Mouse (Mus musculus): Measurements from ENCODE around the gene Cldn4.

The Cldn4 gene

DNA sequence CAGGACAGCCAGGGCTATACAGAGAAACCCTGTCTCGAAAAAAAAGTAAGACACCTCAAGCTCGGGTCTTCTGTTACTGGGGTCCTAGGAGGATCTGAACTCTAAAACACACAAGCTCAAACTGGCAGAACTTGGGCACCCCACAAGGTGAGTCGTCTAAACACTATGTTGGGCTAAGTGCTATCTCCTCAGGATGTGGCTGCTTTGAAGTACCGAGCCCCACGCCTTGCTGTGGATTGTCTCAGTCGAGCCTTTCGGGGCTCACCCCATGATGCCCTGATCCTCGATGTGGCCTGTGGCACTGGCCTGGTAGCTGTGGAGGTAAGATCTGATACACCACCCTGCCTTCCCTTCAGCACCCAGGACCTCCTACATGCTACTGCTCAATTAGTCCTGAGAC lies 13.5 kb downstream of the Cldn4 start:
- no peak for DNase-seq (ENCODE audit: extremely low spot score, low read depth, low spot score)

DNA sequence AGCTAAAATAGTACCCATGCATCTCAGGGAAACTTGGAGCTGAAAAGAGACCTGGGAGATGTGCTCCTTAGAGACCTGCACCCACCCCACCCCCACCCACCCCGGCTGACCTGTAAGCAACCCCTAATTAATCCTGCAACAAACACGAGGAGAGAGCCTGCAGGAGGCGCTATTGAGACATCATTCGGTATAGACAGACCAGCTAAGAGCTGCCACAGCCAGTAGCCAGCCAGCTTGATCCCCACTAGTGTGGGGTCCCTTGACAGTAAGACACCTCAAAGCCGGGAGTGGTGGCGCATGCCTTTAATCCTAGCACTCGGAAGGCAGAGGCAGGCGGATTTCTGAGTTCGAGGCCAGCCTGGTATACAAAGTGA lies 13.8 kb downstream of the Cldn4 start:
- DNase-seq (ENCODE audit: extremely low spot score, low read depth, low spot score) = peak; percentile 28

DNA sequence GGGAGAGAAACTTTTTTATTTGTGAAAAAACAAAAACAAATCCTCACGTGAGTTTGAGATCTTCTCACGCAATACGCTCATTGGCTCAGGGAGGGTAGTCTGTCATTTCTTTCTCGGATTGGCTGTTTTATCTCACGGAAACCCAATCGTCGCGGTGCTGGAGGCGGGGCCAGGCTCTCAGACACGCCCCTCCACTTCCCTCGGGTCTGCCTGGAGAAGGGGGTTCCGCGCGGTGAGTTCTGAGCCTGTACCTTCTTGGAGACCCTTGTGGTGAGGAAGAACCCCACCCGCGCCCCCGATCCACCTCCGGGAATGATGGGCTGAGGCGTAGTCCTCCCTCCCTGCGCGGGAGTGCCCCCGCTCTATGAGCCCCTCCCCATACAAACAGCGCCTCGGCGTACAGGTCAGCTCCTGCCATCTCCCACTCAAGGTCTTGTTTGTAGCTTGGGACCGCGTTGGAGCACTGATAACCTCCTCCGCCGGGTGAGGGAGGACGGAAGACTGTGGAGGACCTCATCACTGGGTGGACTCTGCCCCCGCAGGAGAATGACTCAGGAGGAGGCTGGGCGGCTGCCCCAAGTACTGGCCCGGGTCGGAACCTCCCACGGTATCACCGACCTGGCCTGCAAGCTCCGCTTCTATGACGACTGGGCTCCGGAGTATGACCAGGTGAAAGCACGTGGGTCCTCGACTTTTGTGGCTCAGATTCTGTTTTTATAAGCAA lies 14.4 kb downstream of the Cldn4 start, which contains the start of gene Mettl27:
TSS of gene Mettl27 (plus strand) at position 190 of the 724 bp plus-strand sequence.
- DNase-seq (ENCODE audit: extremely low spot score, low read depth, low spot score) = peak; percentile 67

DNA sequence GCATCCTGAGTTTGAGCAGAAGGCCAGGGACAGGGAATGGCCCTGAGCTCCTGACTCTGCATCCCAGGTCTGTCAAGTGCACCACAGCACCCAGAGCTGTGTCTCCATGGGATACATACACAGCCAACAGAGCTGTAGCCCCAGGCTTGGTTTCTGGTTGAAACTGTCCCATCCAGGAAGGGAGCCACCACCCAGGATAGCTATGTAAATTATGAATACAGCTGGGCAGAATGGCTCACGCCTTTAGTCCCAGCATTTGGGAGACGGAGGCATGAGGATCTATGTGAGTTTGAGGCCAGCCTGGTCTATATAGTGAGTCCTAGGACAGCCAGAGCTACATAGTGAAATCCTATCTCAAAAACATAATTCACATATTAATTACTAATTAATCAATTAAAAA lies 16.7 kb downstream of the Cldn4 start:
- no peak for DNase-seq (ENCODE audit: extremely low spot score, low read depth, low spot score)

DNA sequence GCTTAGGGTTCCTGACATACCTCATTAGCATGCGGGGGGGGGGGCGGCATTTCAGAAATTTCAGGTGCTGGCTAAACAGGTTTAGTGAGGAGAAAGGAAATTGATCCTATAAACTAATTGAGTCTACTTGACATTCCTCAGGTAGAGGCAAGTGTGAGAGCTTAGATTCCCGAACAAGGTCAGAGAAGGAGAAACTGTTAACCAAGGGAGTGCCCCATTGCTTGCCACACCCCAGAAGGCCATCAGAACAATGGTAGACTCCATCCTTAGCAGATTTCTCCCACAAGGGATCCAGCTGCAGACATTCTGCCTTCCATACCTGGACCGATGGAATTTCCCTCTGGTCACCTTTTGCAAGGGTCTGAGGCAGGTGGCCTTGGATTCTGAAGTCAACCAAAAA lies 20.0 kb downstream of the Cldn4 start:
- no peak for DNase-seq (ENCODE audit: extremely low spot score, low read depth, low spot score)

DNA sequence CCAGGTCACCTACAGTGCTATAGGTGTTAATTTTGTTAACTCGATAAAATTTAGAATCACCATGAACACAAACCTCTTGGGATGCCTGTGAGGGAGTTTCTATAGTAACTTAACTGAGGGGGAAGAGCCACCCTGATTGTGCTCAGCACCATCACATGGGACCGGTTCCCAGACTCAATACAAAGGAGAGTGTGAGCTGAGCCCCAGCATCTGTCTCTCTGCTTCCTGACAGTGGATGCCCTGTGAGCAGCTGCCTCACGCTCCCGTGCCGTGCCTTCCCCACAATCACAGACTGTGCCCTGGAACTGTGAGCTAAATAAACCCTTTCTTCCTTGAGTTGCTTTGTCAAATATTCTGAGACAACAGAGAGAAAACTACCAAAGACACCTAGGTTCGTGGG lies 23.6 kb downstream of the Cldn4 start:
- DNase-seq (ENCODE audit: extremely low spot score, low read depth, low spot score) = no peak

DNA sequence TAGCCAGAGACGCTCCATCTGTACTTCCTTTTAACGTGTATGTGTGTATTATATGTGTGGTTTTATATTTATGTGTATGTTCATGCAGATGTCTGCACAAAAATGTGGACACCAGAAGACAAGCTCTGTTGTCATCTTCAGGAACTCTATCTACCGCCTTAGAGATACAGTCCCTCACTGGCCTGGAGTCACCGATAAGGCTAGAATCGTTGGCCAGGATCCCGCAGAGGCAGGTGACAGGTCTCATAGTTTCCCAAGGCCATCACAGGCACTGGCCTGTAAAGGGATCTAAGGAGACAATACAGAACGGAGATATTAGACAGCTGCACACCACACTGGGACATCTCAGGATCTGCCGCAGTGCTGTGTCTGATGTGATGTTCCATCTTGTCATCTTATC lies 25.6 kb downstream of the Cldn4 start:
- no peak for DNase-seq (ENCODE audit: extremely low spot score, low read depth, low spot score)

DNA sequence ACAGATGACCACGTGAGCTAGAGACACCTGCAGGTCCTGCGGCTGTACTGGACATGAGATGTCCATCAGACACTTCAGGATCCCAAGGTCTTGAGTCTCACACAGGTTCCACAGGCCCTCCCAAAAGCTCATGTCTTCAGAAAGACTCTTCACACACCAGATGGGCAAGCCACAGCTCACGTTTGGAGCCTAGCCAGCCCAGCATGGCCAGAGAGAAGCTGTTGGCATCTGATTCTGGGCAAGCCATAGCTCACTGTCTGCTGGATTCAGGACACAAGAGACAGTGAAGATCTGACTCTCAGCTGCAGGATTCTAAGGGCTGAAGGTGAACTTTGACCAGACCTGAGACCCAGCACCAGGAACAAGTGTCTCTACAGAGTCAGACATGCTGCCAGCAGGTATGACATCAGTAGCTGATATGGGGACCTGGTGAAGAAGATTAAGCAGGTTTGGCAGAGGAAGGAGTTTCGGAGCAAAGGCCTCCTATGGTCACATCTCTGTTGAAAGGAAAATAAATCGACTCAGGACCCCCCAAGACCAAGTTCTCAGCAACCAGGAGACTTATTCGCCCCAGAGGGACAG lies 26.5 kb downstream of the Cldn4 start:
- no peak for DNase-seq (ENCODE audit: extremely low spot score, low read depth, low spot score)

DNA sequence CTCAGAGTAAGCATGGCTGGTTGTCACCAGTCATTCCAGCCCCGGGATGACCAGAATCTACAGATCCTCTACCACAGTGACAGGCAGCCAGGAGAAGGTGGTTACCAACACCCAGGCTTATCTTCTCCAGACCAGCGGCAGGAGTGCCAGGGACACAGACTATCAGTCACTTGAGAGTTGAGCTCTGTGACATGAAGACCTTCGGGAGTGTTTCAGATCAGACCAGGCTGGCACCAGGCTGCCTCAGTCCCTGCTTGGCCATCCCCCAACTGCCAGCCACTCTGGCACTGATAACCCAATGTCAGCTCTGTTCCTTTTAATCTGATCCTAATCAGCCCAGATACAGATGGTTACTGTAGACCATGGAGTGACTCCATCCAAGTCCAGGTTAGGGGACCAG lies 27.6 kb downstream of the Cldn4 start:
- no peak for DNase-seq (ENCODE audit: extremely low spot score, low read depth, low spot score)

DNA sequence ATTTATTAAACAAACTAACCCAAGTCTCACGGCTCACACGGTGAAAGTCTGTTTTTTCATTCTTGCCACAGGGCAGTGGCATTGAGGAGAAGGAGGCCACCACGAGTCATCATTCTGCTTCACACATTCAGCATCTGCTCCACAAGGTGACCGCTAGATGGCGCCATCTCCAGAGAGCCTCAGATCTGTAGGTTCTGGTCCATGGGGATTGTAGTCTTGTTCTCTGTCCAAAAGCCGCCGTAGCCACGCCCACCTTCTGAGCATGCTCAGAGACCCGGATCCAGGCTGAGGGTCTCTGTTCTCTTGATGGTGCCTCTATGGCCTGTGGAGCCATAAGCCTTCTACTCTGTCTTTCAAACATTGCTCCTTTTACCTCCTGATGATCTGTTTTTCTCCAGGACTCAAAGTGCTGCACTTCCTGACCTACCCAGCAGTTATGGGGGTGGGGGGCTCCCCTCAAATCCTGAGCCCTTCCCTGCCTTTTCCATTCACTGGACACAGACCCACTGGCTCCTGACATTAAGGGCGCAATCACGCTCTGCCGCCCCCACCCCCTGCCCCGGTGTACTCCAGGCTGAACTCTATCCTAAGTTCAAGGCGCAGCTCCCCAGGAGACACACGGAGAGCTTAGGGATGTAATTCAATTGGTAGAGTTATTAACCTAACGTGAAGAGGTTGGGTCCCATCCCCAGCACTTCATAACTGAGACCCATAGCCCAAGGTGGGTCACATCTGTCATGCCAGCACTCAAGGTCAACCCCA lies 28.5 kb downstream of the Cldn4 start:
- DNase-seq (ENCODE audit: extremely low spot score, low read depth, low spot score) = peak; percentile 22

DNA sequence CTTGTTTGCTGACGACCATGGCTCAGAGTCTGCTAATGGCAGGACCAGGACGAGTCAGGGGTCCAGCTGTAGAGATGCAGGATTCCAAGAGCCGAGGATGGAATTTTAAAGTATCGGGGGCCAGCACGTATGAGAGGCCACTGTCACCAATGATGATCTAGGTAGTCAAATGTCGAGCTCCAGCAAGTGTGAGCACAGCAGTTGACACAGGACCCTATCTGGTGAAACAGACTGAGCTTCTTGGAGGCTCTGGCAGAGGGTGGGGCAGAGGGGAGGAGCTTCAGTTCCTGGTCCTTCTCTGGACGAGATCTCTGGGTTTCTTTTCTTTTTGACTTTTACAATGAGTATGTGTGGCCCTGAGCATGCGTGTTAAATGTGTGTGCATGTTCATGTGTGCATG lies 31.4 kb downstream of the Cldn4 start, which contains the start of gene Cldn13:
TSS of gene Cldn13 (minus strand) at position 216 of the 400 bp plus-strand sequence.
- no peak for DNase-seq (ENCODE audit: extremely low spot score, low read depth, low spot score)

DNA sequence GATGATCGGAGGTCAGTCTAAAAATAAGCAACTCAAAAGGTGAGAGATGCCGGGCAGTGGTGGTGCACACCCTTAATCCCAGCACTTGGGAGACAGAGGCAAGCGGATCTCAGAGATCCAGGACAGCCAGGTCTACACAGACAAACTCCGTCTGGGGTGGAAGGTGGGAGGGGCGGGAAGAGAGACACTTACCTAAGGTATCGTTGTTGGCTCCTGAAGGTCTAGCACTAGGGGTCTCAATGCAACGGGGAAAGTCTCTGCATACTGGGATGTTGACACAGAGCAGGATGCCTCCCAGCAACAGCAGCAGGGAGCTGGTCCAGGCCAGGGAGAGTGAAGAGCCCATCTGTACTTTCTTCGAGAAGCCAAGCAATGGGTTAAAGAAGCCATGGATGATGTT lies 32.2 kb downstream of the Cldn4 start:
- DNase-seq (ENCODE audit: extremely low spot score, low read depth, low spot score) = no peak

DNA sequence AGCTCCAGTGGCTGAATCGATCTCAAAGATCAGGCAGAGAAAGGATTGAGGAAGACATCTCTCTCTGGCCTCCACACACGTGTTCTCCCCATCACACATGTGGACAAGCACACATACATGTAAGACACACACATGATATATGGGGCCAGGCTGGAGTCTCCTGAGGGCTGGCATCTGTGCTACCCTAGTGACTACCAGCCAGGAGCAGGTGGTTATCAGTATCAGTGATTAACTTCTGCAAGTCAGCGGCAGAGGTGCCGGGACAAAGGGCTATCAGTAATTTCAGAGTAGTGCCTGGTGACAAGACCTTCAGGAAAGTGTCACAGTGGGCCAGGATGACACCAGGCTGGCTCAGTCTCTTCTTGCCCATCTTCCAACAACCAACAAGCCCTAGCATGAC lies 33.0 kb downstream of the Cldn4 start:
- no peak for DNase-seq (ENCODE audit: extremely low spot score, low read depth, low spot score)

DNA sequence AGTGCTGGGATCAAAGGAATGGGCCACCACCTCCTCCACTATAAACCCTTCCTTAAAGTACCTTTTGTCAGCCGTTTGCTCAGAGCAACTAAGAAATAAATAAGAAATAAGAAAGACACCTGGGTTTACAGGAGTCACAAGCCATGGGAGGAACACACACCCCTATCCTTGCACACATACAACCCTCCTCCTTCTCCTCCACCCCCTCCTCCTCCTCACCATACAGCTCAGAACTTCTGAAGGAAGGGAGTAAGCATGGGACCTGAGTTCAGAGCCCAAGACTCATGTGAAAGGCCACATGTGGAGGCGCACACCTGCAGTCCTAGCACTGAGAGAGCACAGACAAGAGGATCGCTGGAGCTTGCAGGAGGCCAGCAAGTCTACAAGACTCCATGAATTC lies 33.4 kb downstream of the Cldn4 start:
- no peak for DNase-seq (ENCODE audit: extremely low spot score, low read depth, low spot score)

DNA sequence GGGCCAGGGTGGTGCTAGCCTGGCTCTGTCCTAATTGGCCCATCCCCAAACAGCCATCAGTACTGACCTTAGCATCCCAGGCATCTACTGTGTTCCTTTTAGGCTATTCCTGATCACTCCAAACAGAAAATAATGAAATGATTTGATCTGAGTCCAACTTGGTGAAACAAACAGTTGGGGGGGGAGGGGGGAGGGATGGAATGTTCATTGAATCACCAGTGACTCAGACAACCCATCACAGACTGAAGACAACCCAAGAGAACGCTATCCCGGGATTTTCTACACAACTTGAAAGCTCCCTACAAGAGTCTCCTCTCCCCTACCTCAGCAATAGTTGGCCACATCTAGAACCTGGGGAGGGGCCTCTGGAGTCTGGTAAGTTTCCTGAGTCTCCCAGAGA lies 34.8 kb downstream of the Cldn4 start:
- no peak for DNase-seq (ENCODE audit: extremely low spot score, low read depth, low spot score)

DNA sequence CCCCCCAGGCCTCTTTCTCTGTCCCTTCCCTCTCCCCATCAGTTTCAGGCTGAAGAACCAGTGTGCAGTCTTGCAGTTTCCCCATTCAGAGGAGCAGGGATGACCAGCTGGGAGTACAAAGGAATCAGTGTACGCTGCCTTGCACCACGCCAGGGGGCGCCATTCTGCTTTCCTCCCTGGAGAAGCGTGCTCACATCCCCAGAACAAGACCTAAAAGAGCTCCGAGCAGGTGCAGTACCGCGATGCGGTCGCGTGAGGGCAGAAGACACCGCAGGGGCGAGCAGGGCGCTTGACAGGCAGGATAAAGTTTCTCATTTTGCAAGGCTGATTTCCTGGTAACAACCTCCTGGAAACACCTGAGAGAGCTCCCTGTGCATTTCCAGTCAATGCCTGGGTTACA lies 39.6 kb downstream of the Cldn4 start:
- DNase-seq (ENCODE audit: extremely low spot score, low read depth, low spot score) = peak; percentile 91

DNA sequence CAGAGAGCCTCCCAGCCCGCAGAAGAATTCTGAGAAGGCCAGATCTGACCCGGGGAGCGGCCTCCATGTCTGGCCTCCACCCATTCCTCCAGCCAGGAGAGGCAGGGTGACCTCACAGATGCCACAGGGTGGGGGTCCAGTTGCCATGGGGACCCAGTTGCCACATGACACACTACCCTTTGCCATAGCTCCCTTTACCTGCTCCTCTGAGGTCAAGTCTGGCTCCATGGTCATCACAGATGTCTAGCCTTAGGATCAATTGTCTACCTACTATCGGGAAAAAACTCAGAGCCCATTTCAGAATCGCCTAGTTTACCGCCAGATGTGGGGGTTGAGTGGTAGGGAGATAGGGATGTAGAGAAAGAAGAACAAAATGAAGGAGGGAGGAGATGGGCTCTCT lies 40.1 kb downstream of the Cldn4 start, which contains the start of gene Tmem270:
TSS of gene Tmem270 (minus strand) at position 101 of the 400 bp plus-strand sequence.
- DNase-seq (ENCODE audit: extremely low spot score, low read depth, low spot score) = no peak

DNA sequence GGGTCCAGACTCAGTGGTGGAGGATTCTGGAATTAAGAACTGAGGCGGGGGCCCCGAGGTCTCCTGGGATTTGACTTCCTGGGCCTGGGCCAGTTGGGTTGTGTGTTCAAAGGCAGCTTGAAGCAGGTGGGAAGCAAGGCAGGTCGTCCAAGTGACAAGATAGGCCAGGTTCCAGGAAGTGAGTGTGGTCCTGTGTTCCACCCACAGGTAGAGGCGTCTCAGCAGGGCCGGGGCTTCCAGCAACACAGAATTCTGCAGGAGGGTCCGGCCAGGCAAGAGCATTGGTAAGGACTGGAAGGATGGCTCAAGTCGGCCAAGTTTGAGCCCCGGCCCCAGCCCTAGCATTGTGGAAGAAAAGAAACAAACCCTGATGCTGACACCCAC lies 45.1 kb downstream of the Cldn4 start:
- DNase-seq (ENCODE audit: extremely low spot score, low read depth, low spot score) = no peak

DNA sequence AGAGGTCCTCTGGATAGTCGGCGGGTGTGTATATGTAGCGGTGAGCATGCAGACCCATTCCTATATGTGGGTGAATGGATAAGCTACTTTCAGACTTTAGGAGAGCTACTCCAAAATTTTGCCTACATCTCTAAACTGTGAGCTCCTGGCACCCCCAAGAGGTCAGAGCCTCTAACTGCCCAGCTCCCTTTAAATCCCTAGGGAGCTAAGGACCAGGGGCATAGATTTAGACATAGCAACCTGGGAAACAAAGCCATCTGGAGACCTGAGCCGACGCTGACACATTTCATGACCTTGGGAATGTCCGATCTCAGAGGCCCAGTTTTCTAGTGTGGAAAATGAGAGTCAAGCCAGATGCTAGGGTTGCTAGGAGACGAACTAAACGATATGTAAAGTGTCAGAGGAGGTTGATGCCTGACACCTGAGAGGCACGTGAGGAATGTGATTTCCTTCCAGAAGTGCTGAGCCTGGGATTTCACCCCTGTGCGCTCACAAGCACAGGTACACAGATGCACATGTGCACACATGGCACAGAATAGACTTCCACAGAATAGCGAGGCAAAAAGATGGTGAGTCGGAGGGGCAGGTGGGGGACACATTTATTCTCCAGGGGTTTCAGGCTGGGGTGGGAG lies 45.6 kb downstream of the Cldn4 start:
- DNase-seq (ENCODE audit: extremely low spot score, low read depth, low spot score) = peak; percentile 63

DNA sequence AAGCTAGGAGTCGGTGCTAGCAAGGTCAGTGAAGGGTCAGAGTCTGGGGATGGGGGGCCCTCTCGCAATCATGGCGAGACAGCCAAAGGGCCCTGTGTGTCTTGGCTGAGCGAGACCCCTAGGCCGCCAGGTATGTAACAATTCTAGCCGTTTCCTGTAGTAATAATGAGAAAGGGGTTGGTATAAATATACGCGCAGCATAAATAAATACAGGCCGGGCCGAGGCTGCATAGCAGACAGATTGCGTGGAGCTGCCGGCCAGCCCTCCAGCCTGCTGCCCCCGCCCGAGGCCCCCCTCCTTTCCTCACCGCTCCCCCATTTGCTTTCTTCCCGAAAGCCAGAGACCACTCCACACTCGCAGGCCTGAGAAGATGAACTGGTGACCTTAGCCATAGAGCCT lies 49.1 kb downstream of the Cldn4 start:
- DNase-seq (ENCODE audit: extremely low spot score, low read depth, low spot score) = no peak

DNA sequence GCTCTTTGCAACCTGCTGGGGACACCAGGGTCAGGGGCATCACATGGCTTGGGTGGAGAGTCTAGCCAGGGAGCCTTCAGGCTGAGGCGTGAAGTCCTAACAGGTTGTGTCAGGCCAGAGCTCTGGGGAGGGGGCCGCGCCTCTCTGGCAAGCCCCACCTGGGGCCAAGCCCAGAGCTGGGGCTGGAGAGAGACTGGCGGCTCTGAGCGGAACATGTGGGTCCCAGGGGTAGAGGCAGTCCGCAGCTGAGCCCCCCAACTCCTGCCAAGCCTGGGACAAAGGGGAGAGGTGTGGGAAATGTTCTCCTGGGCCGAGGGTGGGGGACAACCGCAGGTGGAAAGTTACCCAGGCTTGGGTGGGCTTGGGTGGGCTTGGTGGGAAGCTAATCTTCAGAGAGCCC lies 49.8 kb downstream of the Cldn4 start:
- DNase-seq (ENCODE audit: extremely low spot score, low read depth, low spot score) = no peak

DNA sequence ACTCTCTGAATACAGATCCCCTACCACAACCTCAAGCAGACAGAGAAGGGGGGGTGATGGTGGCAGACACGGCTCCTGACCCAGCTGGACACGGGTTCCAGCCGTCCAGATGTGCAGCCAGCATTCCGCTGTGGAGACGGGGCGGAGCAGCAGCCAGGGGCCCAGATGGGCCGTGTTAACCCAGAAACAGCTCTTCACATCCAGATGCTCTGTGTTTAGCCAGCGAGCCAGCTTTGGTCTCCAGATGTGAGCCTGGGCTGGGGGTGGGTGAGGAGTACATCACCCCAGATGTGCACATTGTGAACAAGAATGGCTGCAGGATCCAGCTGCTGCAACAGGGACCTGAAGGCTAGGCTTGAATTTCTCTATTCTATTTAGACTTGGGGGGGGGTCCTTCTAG lies 51.4 kb downstream of the Cldn4 start:
- DNase-seq (ENCODE audit: extremely low spot score, low read depth, low spot score) = peak; percentile 44
